27 mouse cellular contexts compared by ENCODE assay signal in the genomic region with DNA sequence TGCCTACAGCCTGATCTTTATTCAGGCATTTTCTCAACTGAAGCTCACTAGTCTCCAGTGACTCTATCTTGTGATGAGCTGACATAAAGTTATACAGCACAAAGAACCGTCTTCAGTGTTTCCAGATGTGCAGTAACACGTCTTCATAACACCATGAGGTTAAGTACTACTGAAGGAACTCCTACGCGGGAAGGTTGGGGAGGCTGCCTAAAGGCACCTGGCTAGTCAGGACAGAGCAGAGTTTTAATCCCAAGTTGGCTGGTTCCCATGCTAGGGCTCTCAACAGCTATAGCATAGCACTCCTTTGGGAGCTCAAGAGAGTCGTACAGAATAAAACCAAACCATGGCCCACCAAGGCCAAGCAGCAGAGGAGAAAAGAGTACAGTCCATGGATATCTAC.
"Had no signal": no experiment of that assay in that cellular context is flagged by ENCODE, and none has a peak within 500 bp of the region (broad histone marks: within the 10 kb centered on the region; RNA-seq: fewer than 3 reads in every experiment).

No protein-coding gene starts in this region.

- ATAC-seq: hindbrain, postnatal 0 days; intestine, embryonic 16.5 days; liver, postnatal 0 days had no signal

- H3K9ac ChIP-seq: heart, embryonic 13.5 days; heart, embryonic 15.5 days; hindbrain, embryonic 13.5 days; hindbrain, embryonic 15.5 days; limb, embryonic 12.5 days; liver, embryonic 13.5 days; liver, embryonic 15.5 days; liver, postnatal 0 days had no signal

- H3K9me3 ChIP-seq: heart, embryonic 10.5 days; heart, embryonic 13.5 days; heart, embryonic 15.5 days; hindbrain, embryonic 13.5 days; hindbrain, embryonic 15.5 days; limb, embryonic 12.5 days; liver, embryonic 13.5 days; liver, embryonic 15.5 days had no signal

- DNase-seq: gastrocnemius, adult 2 months; gastrocnemius, postnatal 10 days; gastrocnemius, postnatal 25 days; heart, adult 18-20 months; heart, postnatal 14 days; heart, postnatal 36 days; kidney, adult 11 months; kidney, adult 2 months; kidney, adult 9 months; kidney, postnatal 10 days; kidney, postnatal 25 days; layer of hippocampus, adult 9-11 months; layer of hippocampus, postnatal 36 days; left cerebral cortex, postnatal 4 days; liver; liver, embryonic 13.5 days; liver, postnatal 0 days had no signal

- H3K27ac ChIP-seq: gastrocnemius, adult 2 months; heart, embryonic 10.5 days; heart, embryonic 13.5 days; heart, embryonic 15.5 days; hindbrain, embryonic 13.5 days; hindbrain, embryonic 15.5 days; hindbrain, postnatal 0 days; limb, embryonic 12.5 days; liver, embryonic 13.5 days; liver, embryonic 15.5 days had no signal

- H3K27me3 ChIP-seq: heart, embryonic 13.5 days; heart, embryonic 15.5 days; hindbrain, embryonic 13.5 days; hindbrain, embryonic 15.5 days; limb, embryonic 12.5 days; liver, embryonic 13.5 days; liver, embryonic 15.5 days had no signal

- H3K4me2 ChIP-seq: heart, embryonic 13.5 days; heart, embryonic 15.5 days; hindbrain, embryonic 13.5 days; hindbrain, embryonic 15.5 days; limb, embryonic 12.5 days; liver, embryonic 11.5 days; liver, embryonic 13.5 days; liver, embryonic 15.5 days had no signal

- H3K36me3 ChIP-seq: heart, embryonic 10.5 days; heart, embryonic 13.5 days; heart, embryonic 15.5 days; hindbrain, embryonic 13.5 days; hindbrain, embryonic 15.5 days; limb, embryonic 12.5 days; liver, embryonic 13.5 days; liver, embryonic 15.5 days had no signal

- H3K4me1 ChIP-seq: heart, embryonic 15.5 days; hindbrain, embryonic 15.5 days had no signal

- H3K4me3 ChIP-seq: gastrocnemius, adult 2 months; heart, embryonic 10.5 days; heart, embryonic 13.5 days; heart, embryonic 15.5 days; hindbrain, embryonic 13.5 days; hindbrain, embryonic 15.5 days; limb, embryonic 12.5 days; liver, embryonic 13.5 days; liver, embryonic 15.5 days had no signal
